Mouse (Mus musculus): ENCODE data around the gene Tubb5. TPM values are rescaled to one million over a fixed set of nuclear protein-coding genes. Genes with fewer than 3 reads are reported as not detected.

The Tubb5 gene
- polyA plus RNA-seq, 1 experiment from 2014 or later, result 833 TPM

DNA sequence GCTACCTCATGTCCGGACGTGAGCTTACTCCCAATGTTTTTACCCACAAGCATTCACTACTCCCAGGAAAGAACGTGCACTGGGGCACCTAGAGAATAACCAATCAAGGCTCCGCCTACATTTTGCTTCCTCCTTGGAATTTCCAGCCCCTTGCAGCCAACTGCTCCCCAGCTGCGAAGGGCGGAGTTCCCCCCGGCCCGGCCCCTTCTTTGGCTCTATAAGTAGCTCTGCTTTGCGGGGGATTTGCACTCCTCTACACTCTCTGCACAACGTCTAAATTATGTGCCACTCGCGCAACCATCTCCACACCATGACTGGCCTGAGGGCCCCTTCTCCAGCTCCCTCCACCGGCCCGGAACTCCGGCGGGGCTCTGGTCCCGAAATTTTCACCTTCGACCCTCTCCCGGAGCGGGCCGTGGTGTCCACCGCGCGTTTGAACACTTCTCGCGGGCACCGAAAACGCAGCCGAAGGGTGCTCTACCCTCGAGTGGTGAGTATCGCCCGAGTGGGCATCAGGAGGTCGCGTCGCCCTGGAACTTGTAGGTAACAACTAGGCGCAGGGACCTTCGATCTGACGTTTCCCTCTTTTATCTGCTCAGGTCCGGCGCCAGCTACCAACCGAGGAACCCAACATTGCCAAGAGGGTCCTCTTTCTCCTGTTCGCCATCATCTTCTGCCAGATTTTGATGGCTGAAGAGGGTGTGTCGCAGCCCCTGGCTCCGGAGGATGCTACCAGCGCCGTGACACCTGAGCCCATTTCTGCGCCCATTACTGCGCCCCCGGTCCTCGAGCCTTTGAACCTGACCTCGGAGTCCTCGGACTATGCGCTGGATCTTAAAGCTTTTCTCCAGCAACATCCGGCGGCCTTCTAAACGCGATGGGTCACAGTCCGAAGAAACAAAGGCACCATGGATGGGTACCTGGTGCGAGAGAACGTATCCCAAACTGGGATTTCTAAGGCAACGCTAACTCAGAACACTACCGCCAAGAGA, 16.4 kb downstream of the Tubb5 start, which contains the start of gene Ier3:
Gene Ier3, plus strand, starts transcription at position 246 of the 992 bp plus-strand sequence.
- H3K36me3 ChIP-seq, result peaks cover 21% of the 10 kb centered on the region
- ATAC-seq (ENCODE audit: insufficient number of reproducible peaks, low FRiP score, low TSS enrichment, low read depth), result peak; percentile 66
- H3K4me1 ChIP-seq, result peaks cover 43% of the 10 kb centered on the region
- no peaks in the 10 kb centered on the region for H3K27me3 ChIP-seq
- no peaks in the 10 kb centered on the region for H3K9me3 ChIP-seq
- H3K4me3 ChIP-seq, result peak within 1 kb of the TSS; percentile 64
- H3K9ac ChIP-seq, result peak within 1 kb of the TSS; percentile 65
- peak within 1 kb of the TSS; percentile 94 for H3K4me2 ChIP-seq
- peak within 1 kb of the TSS; percentile 85 for H3K27ac ChIP-seq
- WGBS, result under 1% methylated on average over 62 of the region's 62 CpGs

DNA sequence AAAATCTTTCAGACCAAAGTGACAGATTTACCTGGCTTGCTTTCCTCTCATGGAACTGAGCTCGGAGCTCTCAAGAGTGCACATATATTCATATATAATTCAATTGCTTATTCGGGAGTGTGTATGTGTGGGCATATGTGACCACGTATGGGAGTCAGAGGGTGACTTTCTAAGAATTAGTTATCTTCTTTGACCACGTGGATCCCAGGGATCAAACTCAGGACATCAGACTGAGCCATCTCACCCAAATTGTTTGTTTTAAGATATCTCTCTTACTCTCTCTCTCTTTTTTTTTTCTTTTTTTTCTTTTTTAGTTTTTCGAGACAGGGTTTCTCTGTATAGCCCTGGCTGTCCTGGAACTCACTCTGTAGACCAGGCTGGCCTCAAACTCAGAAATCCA, 18.0 kb downstream of the Tubb5 start:
- Histone ChIP-seq H3K4me1 (peaks cover 56% of the 10 kb centered on the region), H3K36me3 (0 out of 2 replicates have a peak, but pooled peaks cover 6% of the 10 kb centered on the region), H3K9ac (no peak overlapping the region), H3K27me3 (no peaks in the 10 kb centered on the region), H3K4me2 (no peak overlapping the region), H3K4me3 (no peak overlapping the region), H3K9me3 (no peaks in the 10 kb centered on the region), H3K27ac (no peak overlapping the region)
- WGBS, result 79% methylated on average over 5 of the region's 5 CpGs
- no peak for ATAC-seq (ENCODE audit: insufficient number of reproducible peaks, low FRiP score, low TSS enrichment, low read depth)

DNA sequence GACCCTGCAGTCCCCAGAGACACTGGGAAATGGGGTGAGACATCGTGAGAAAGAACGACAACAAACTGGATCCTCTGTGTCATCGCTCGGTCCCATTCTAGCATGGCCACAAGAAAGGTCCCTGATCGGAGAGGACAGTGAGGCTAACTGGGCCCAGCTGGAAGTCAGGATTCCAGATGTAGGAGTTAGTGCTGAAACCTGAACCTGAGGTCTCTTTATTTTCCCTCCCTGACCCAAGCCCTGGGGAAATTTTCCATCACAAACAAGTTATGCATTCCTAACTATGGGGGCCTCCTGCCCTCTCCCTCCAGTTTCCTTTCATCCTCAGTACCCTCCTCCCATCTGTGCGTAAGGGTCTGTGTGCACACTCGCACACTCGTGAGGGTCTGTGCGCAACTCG, 20.9 kb downstream of the Tubb5 start:
- Histone ChIP-seq H3K27ac (no peak overlapping the region), H3K9ac (no peak overlapping the region), H3K4me2 (no peak overlapping the region), H3K27me3 (no peaks in the 10 kb centered on the region), H3K4me1 (peaks cover 63% of the 10 kb centered on the region), H3K36me3 (no peaks in the 10 kb centered on the region), H3K4me3 (no peak overlapping the region), H3K9me3 (no peaks in the 10 kb centered on the region)
- WGBS, result 31% methylated on average over 10 of the region's 10 CpGs
- no peak for ATAC-seq (ENCODE audit: insufficient number of reproducible peaks, low FRiP score, low TSS enrichment, low read depth)

DNA sequence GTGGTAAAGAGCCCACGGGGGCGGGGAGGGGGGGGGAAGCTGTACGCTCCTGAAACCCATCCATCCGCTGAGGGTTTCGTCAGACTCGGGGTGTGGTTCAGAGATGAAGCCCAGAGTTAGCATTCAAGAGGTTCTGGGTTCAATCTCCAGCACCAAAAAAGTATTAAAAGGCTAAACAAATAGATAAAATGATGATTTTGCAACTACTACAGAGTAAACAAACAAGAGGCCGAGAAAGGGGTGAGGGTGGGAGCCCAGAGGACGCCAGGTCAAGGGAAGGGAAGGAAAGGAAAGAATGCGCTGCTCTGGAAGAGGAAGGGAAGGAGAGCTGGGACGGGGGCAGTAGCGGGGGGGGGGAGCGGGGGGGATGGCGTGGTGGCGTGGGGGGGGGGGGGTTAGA, 21.4 kb downstream of the Tubb5 start:
- Histone ChIP-seq H3K27me3 (no peaks in the 10 kb centered on the region), H3K4me2 (no peak overlapping the region), H3K9me3 (no peaks in the 10 kb centered on the region), H3K4me1 (peaks cover 59% of the 10 kb centered on the region), H3K9ac (no peak overlapping the region), H3K4me3 (no peak overlapping the region), H3K27ac (no peak overlapping the region), H3K36me3 (no peaks in the 10 kb centered on the region)
- WGBS, result 50% methylated on average over 9 of the region's 14 CpGs
- no peak for ATAC-seq (ENCODE audit: insufficient number of reproducible peaks, low FRiP score, low TSS enrichment, low read depth)

DNA sequence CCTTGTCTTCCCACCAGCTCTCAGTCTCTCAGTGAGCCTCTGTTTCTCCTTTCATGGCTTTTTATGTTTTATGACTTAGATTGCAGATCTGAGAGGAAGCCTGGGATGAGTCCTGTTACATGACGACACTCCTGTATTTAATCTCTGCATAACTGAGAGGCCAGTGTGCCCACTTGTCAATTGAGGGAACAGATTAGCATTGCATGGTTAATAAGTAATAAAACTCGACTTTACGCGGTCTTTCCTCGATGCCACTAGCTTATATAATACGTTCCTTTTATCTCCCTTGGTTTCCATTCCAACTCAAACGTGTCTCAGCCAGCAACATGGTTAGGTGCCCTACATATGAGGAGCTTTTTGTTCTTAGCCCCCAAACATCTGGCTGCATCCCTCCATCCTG, 22.3 kb downstream of the Tubb5 start:
- 0 out of 2 replicates have a peak overlapping the region, but pooled peaks have one; percentile 40 for H3K27ac ChIP-seq
- WGBS, result 40% methylated on average over 7 of the region's 7 CpGs
- ATAC-seq (ENCODE audit: insufficient number of reproducible peaks, low FRiP score, low TSS enrichment, low read depth), result no peak

DNA sequence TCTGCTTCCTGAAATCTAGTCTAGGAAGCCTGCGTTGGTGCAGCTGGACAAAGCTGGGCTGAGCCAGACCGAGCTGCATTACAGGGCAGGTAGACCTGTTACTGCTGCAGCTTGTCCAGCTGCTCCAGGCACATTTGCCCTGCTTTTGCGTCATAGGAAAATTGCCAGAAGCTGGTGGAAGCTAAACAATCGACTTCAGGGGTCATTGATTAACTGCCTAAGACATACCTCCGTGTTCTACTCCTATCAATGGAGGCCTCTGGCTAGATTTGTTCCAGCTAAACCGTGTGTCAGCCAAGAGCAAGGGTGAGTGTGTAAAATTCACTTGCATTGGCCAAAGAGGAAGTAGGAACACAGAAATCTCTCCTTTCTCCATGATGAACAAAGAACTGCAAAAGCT, 23.4 kb downstream of the Tubb5 start:
- H3K9me3 ChIP-seq, result no peaks in the 10 kb centered on the region
- H3K27ac ChIP-seq, result peak overlapping the region; percentile 69
- ATAC-seq (ENCODE audit: insufficient number of reproducible peaks, low FRiP score, low TSS enrichment, low read depth), result no peak
- no peak overlapping the region for H3K4me3 ChIP-seq
- H3K36me3 ChIP-seq, result no peaks in the 10 kb centered on the region
- no peak overlapping the region for H3K4me2 ChIP-seq
- H3K4me1 ChIP-seq, result peaks cover 57% of the 10 kb centered on the region
- WGBS, result 48% methylated on average over 6 of the region's 6 CpGs
- no peak overlapping the region for H3K9ac ChIP-seq
- no peaks in the 10 kb centered on the region for H3K27me3 ChIP-seq

More for the DNA sequence above, 22.3 kb downstream of the Tubb5 start:
- H3K4me2 ChIP-seq, result no peak overlapping the region
- no peaks in the 10 kb centered on the region for H3K27me3 ChIP-seq
- H3K9me3 ChIP-seq, result no peaks in the 10 kb centered on the region
- no peak overlapping the region for H3K4me3 ChIP-seq
- H3K4me1 ChIP-seq, result peaks cover 58% of the 10 kb centered on the region
- no peaks in the 10 kb centered on the region for H3K36me3 ChIP-seq
- no peak overlapping the region for H3K9ac ChIP-seq

DNA sequence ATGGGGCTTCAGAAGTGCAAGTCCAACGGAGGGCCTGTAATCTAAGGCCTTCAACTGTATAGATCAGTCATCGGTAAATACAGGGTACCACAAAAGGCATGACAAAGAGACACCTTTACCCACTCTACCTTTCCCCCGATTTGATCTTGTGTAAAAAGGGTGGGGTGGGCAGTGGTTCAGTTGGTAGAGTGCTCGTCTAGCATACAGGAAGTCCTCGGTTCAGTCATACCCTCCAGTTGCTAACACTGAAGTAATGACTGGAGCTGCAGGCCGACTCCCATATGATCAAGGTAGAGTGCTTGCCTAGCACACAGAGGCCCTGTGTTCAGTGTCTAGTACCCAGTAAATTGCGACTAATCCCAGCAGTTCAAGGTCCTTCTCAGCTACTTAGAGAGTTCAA, 24.5 kb downstream of the Tubb5 start:
- H3K4me2 ChIP-seq, result 0 out of 2 replicates have a peak overlapping the region, but pooled peaks have one; percentile 0
- 50% methylated on average over 7 of the region's 7 CpGs for WGBS
- no peaks in the 10 kb centered on the region for H3K27me3 ChIP-seq
- H3K4me3 ChIP-seq, result no peak overlapping the region
- no peaks in the 10 kb centered on the region for H3K9me3 ChIP-seq
- H3K36me3 ChIP-seq, result no peaks in the 10 kb centered on the region
- peak overlapping the region; percentile 88 for H3K27ac ChIP-seq
- H3K9ac ChIP-seq, result no peak overlapping the region
- ATAC-seq (ENCODE audit: insufficient number of reproducible peaks, low FRiP score, low TSS enrichment, low read depth), result no peak
- H3K4me1 ChIP-seq, result peaks cover 58% of the 10 kb centered on the region

DNA sequence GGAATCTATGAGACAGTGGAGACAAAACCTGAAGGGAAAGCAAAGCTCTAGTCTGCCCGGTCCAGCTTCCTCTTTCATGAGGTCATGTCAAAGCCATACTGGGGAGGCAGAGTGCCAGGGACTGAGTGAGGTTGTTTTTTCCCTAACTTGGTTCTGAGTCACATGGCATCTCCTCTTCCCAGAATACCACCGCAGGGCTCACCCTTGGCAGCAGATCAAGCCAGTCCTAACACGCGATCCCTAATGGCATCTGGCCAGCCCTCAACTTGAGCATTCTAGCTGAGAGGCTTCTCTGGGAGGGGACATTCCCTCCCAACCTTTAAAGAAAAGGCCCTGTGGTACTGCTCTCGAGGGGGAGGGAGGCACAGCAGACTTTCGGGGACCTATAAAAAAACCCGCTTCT, 24.9 kb downstream of the Tubb5 start:
- Histone ChIP-seq H3K9ac (no peak overlapping the region), H3K4me1 (peaks cover 60% of the 10 kb centered on the region), H3K36me3 (no peaks in the 10 kb centered on the region), H3K9me3 (no peaks in the 10 kb centered on the region), H3K4me3 (no peak overlapping the region), H3K27me3 (no peaks in the 10 kb centered on the region), H3K4me2 (0 out of 2 replicates have a peak overlapping the region, but pooled peaks have one; percentile 0), H3K27ac (peak overlapping the region; percentile 88)
- 9% methylated on average over 7 of the region's 7 CpGs for WGBS
- ATAC-seq (ENCODE audit: insufficient number of reproducible peaks, low FRiP score, low TSS enrichment, low read depth), result peak; percentile 85

DNA sequence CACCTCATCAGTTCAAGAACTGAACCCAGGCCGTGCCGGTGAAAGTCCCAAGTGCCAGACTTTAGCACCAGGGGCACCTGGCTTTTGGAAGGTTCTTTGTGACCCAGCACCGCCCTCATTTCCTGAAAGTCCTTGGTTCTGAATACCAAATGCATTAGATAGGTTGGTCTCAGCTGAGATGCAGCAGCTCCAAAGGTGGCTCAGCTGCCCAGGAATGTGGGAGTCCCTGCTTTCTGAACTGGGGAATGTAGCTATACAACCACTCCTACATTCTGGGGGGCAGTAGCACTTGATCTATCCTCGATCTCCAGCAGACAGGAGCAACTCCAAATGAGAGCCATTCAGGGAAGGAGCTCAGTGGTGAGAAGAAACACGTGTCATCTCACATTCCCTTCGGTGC, 25.4 kb downstream of the Tubb5 start:
- no peak overlapping the region for H3K9ac ChIP-seq
- H3K9me3 ChIP-seq, result no peaks in the 10 kb centered on the region
- peaks cover 60% of the 10 kb centered on the region for H3K4me1 ChIP-seq
- no peak overlapping the region for H3K4me3 ChIP-seq
- H3K27me3 ChIP-seq, result no peaks in the 10 kb centered on the region
- ATAC-seq (ENCODE audit: insufficient number of reproducible peaks, low FRiP score, low TSS enrichment, low read depth), result no peak
- no peaks in the 10 kb centered on the region for H3K36me3 ChIP-seq
- 0 out of 2 replicates have a peak overlapping the region, but pooled peaks have one; percentile 0 for H3K4me2 ChIP-seq
- H3K27ac ChIP-seq, result peak overlapping the region; percentile 88
- WGBS, result 46% methylated on average over 6 of the region's 6 CpGs

DNA sequence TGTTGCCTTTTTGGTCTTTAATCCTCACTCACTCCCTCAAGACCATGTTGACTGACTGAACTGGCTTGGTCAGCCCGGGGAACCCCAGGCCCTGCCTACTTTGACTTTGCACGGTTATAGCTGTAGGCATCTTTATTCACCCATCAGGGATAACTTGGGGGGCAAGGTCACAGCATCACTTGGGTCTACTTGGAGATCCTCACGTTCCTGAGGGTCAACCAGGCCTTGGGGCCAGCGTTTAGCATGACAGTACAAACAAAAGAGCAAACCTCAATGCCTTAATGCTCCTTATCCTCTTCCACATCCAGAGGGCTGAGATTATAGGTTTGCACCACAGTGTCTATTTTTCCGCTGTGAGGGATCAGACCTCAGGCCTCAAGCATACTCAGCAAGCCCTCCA, 25.8 kb downstream of the Tubb5 start:
- no peak overlapping the region for H3K9ac ChIP-seq

DNA sequence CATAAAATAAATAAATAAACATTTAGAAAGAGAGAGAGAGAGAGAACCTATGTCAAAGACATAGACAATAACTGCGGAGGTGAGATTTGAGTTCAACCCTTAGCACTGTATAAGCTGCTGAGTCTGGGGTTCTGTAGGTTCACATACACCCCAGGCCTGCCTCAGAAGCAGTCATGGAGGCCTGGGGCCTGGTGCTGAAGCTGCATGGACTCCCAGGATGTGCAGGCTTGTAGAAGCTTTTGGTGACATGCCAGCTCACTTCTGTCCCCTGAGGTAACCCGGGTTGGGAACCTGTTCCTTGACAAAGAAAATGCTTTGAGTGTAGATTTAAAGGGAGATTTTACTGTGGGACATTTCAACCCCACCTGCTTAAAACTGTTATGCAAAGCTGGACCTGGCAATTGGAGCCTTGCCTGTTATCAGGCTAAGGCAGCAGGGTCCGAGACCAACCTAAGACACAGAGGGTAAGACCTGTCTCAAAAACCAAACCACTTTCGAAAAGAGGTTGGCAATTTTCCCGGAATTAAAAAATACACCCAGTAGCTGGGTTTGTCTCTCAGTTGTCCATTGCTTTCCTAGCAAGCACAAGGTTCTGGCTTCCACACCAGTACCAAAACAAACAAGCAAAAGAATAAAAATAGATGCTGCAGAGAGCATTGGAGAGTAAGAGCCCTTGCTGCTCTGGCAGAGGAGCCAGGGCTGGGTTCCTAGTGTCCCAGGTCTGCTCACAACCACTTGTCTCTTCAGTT, 27.0 kb downstream of the Tubb5 start:
- Histone ChIP-seq H3K9ac (no peak overlapping the region), H3K36me3 (no peaks in the 10 kb centered on the region), H3K4me2 (no peak overlapping the region), H3K4me1 (peaks cover 48% of the 10 kb centered on the region), H3K27me3 (no peaks in the 10 kb centered on the region), H3K4me3 (no peak overlapping the region), H3K9me3 (no peaks in the 10 kb centered on the region), H3K27ac (no peak overlapping the region)
- 72% methylated on average over 5 of the region's 5 CpGs for WGBS
- ATAC-seq (ENCODE audit: insufficient number of reproducible peaks, low FRiP score, low TSS enrichment, low read depth), result no peak

More for the DNA sequence above, 25.8 kb downstream of the Tubb5 start:
- H3K27ac ChIP-seq, result peak overlapping the region; percentile 88
- 73% methylated on average over 5 of the region's 5 CpGs for WGBS
- peaks cover 58% of the 10 kb centered on the region for H3K4me1 ChIP-seq
- no peak overlapping the region for H3K4me2 ChIP-seq
- H3K9me3 ChIP-seq, result no peaks in the 10 kb centered on the region
- no peak overlapping the region for H3K4me3 ChIP-seq
- no peaks in the 10 kb centered on the region for H3K36me3 ChIP-seq
- ATAC-seq (ENCODE audit: insufficient number of reproducible peaks, low FRiP score, low TSS enrichment, low read depth), result no peak
- no peaks in the 10 kb centered on the region for H3K27me3 ChIP-seq

DNA sequence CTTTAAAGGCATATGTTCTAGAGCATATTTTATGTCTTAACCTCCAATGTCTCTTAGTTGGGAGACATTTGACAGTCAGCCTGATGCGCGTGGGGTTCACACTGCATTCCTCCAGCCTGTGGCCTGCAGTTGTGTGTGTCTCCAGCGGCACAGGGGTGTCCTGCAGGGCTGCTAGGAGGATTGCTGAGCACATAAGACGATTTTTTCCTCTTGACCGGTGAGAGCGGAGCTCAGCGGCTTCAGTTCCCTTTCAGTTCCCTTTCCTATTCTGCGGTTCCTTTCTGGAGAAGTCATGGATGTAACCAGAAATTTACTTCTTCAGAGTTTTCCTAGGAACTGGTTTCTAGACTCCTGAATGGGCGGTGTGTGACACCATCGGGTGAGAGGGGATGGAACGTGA, 28.7 kb downstream of the Tubb5 start:
- 92% methylated on average over 11 of the region's 11 CpGs for WGBS
- H3K4me2 ChIP-seq, result no peak overlapping the region
- no peaks in the 10 kb centered on the region for H3K27me3 ChIP-seq
- no peak overlapping the region for H3K27ac ChIP-seq
- H3K36me3 ChIP-seq, result no peaks in the 10 kb centered on the region
- no peak overlapping the region for H3K4me3 ChIP-seq
- H3K9me3 ChIP-seq, result no peaks in the 10 kb centered on the region
- H3K9ac ChIP-seq, result no peak overlapping the region
- ATAC-seq (ENCODE audit: insufficient number of reproducible peaks, low FRiP score, low TSS enrichment, low read depth), result no peak
- peaks cover 34% of the 10 kb centered on the region for H3K4me1 ChIP-seq
